Comparison of ENCODE assay signal across 14 mouse cellular contexts in genomic region chr3:145986317-145987001, GRCm38 (mm10). TPM values are rescaled to one million over a fixed set of nuclear protein-coding genes. Genes with fewer than 3 reads are reported as not detected.
DNase-seq lines count a peak whose midpoint lies in the region; ATAC-seq and TF ChIP-seq lines count a peak whose summit lies in the region.
"Had no signal": no experiment of that assay in that cellular context is flagged by ENCODE, and none has a peak within 500 bp of the region (broad histone marks: within the 10 kb centered on the region; RNA-seq: fewer than 3 reads in every experiment).

No protein-coding gene starts in this region.

- TF ChIP-seq EP300 in heart, postnatal 0 days (IDR thresholded peaks at IDR 0.05; ENCODE audit: low read depth) = no peak

- H3K36me3 ChIP-seq in heart, postnatal 0 days (replicated peaks; ENCODE audit: control insufficient read depth, insufficient read depth, low read length) = no peaks in the 10 kb centered on the region
- H3K36me3 ChIP-seq in midbrain, embryonic 14.5 days (ENCODE audit: control insufficient read depth, insufficient read depth, low read length) = no peaks in the 10 kb centered on the region
- no peaks in the 10 kb centered on the region for H3K36me3 ChIP-seq in midbrain, embryonic 11.5 days (ENCODE audit: control insufficient read depth, insufficient read depth, low read length)
- H3K36me3 ChIP-seq in forebrain, embryonic 14.5 days (ENCODE audit: control insufficient read depth, insufficient read depth, low read length) = no peaks in the 10 kb centered on the region
- no peaks in the 10 kb centered on the region for H3K36me3 ChIP-seq in midbrain, postnatal 0 days (ENCODE audit: insufficient read depth, low read length)

- H3K27me3 ChIP-seq in heart, postnatal 0 days (ENCODE audit: control insufficient read depth, insufficient read depth, low read length) = 0 out of 2 replicates have a peak, but pooled peaks cover 6% of the 10 kb centered on the region
- H3K27me3 ChIP-seq in midbrain, embryonic 14.5 days (ENCODE audit: control insufficient read depth, insufficient read depth, low read length) = peaks cover 17% of the 10 kb centered on the region
- H3K27me3 ChIP-seq in midbrain, embryonic 11.5 days (ENCODE audit: control insufficient read depth, insufficient read depth, low read length) = peaks cover 31% of the 10 kb centered on the region
- peaks cover 10% of the 10 kb centered on the region; the same call in 1 of the 2 replicates for H3K27me3 ChIP-seq in forebrain, embryonic 14.5 days (replicated peaks; ENCODE audit: control insufficient read depth, insufficient read depth, low read length)
- peaks cover 14% of the 10 kb centered on the region for H3K27me3 ChIP-seq in midbrain, postnatal 0 days (ENCODE audit: insufficient read depth, low read length)

- no peak for TF ChIP-seq CTCF in heart, postnatal 0 days (IDR thresholded peaks at IDR 0.05; ENCODE audit: low read depth)
- no peak for TF ChIP-seq CTCF in midbrain, postnatal 0 days (IDR thresholded peaks at IDR 0.05)

- H3K4me2 ChIP-seq in heart, postnatal 0 days (ENCODE audit: low read depth, low read length) = peak overlapping the region; percentile 98
- peak overlapping the region; percentile 82; the same call in 1 of the 2 replicates for H3K4me2 ChIP-seq in midbrain, embryonic 14.5 days (ENCODE audit: low read length)
- no peak overlapping the region for H3K4me2 ChIP-seq in midbrain, embryonic 11.5 days
- H3K4me2 ChIP-seq in forebrain, embryonic 14.5 days (ENCODE audit: low read length) = no peak overlapping the region
- H3K4me2 ChIP-seq in midbrain, postnatal 0 days (ENCODE audit: low read depth, low read length, poor library complexity, severe bottlenecking) = no peak overlapping the region

- peak overlapping the region; percentile 100 for H3K27ac ChIP-seq in heart, postnatal 0 days (ENCODE audit: low read depth)
- H3K27ac ChIP-seq in midbrain, embryonic 14.5 days (replicated peaks; ENCODE audit: low read depth, low read length) = no peak overlapping the region
- H3K27ac ChIP-seq in midbrain, embryonic 11.5 days (ENCODE audit: low read depth, low read length) = no peak overlapping the region
- H3K27ac ChIP-seq in forebrain, embryonic 14.5 days (ENCODE audit: low read depth, low read length) = no peak overlapping the region
- H3K27ac ChIP-seq in midbrain, postnatal 0 days (ENCODE audit: low read depth, low read length) = no peak overlapping the region

- H3K9me3 ChIP-seq in heart, postnatal 0 days (replicated peaks; ENCODE audit: control insufficient read depth, low read length) = no peaks in the 10 kb centered on the region
- no peaks in the 10 kb centered on the region for H3K9me3 ChIP-seq in midbrain, embryonic 14.5 days (ENCODE audit: control insufficient read depth, low read length)
- no peaks in the 10 kb centered on the region for H3K9me3 ChIP-seq in midbrain, embryonic 11.5 days (ENCODE audit: control insufficient read depth, low read length)
- H3K9me3 ChIP-seq in forebrain, embryonic 14.5 days (replicated peaks; ENCODE audit: control insufficient read depth, low read length) = no peaks in the 10 kb centered on the region
- H3K9me3 ChIP-seq in midbrain, postnatal 0 days (ENCODE audit: low read length) = no peaks in the 10 kb centered on the region

- H3K4me1 ChIP-seq in heart, postnatal 0 days (ENCODE audit: control insufficient read depth, insufficient read depth) = peaks cover 7% of the 10 kb centered on the region; the same call in 1 of the 2 replicates
- H3K4me1 ChIP-seq in midbrain, embryonic 14.5 days (ENCODE audit: control insufficient read depth, insufficient read depth, low read length) = peaks cover 4% of the 10 kb centered on the region; the same call in 1 of the 2 replicates
- H3K4me1 ChIP-seq in midbrain, embryonic 11.5 days (ENCODE audit: control insufficient read depth, insufficient read depth, low read length) = peaks cover 11% of the 10 kb centered on the region
- H3K4me1 ChIP-seq in forebrain, embryonic 14.5 days (ENCODE audit: control insufficient read depth, insufficient read depth, low read length) = peaks cover 4% of the 10 kb centered on the region
- H3K4me1 ChIP-seq in midbrain, postnatal 0 days (ENCODE audit: insufficient read depth, low read length) = no peaks in the 10 kb centered on the region

- no peak for DNase-seq in heart, postnatal 0 days (ENCODE audit: low spot score)
- DNase-seq in heart, adult 18-20 months = no peak
- DNase-seq in midbrain, embryonic 14.5 days = no peak
- DNase-seq in midbrain, embryonic 11.5 days (ENCODE audit: low spot score, missing footprints) = no peak
- DNase-seq in forebrain, embryonic 14.5 days (ENCODE audit: low spot score) = peak; percentile 20
- no peak for DNase-seq in midbrain, postnatal 0 days (ENCODE audit: low spot score)
- no peak for DNase-seq in ovary, adult 18-20 months (ENCODE audit: low spot score)
- DNase-seq in layer of hippocampus, adult 18-20 months (ENCODE audit: low spot score in 2 of 2) = no peak
- DNase-seq: adrenal gland, adult 8-10 months; cerebellum, adult 18-20 months; gastrocnemius, postnatal 14 days; kidney, postnatal 4 days; left cerebral cortex, postnatal 4 days; retina, postnatal 1 day had no signal

- H3K4me3 ChIP-seq in heart, postnatal 0 days (ENCODE audit: low read depth, low read length) = peak overlapping the region; percentile 92; the same call in 1 of the 2 replicates
- H3K4me3 ChIP-seq in midbrain, embryonic 14.5 days (replicated peaks; ENCODE audit: low read depth, low read length) = no peak overlapping the region
- H3K4me3 ChIP-seq in midbrain, embryonic 11.5 days (ENCODE audit: low read depth, low read length) = no peak overlapping the region
- H3K4me3 ChIP-seq in forebrain, embryonic 14.5 days (ENCODE audit: low read depth, low read length) = no peak overlapping the region
- H3K4me3 ChIP-seq in midbrain, postnatal 0 days (ENCODE audit: low read depth, low read length) = peak overlapping the region; percentile 66; the same call in 1 of the 2 replicates

- ATAC-seq in heart, postnatal 0 days (ENCODE audit: insufficient read depth, low read depth) = no peak
- no peak for ATAC-seq in midbrain, embryonic 14.5 days (ENCODE audit: low FRiP score, low TSS enrichment)
- no peak for ATAC-seq in midbrain, embryonic 11.5 days (ENCODE audit: low FRiP score)
- ATAC-seq in forebrain, embryonic 14.5 days = no peak
- ATAC-seq in midbrain, postnatal 0 days (ENCODE audit: low FRiP score) = no peak

- H3K9ac ChIP-seq in heart, postnatal 0 days (replicated peaks; ENCODE audit: low read depth, low read length) = peak overlapping the region; percentile 97; the same call in 1 of the 2 replicates
- no peak overlapping the region for H3K9ac ChIP-seq in midbrain, embryonic 14.5 days (replicated peaks; ENCODE audit: low read length)
- H3K9ac ChIP-seq in midbrain, embryonic 11.5 days (ENCODE audit: low read length) = no peak overlapping the region
- H3K9ac ChIP-seq in forebrain, embryonic 14.5 days (ENCODE audit: low read length) = no peak overlapping the region
- no peak overlapping the region for H3K9ac ChIP-seq in midbrain, postnatal 0 days (replicated peaks; ENCODE audit: low read length, poor library complexity, severe bottlenecking)

- 50% methylated on average over 6 of the region's 6 CpGs for WGBS in heart, postnatal 0 days
- WGBS in midbrain, embryonic 14.5 days = 58% methylated on average over 6 of the region's 6 CpGs
- WGBS in midbrain, embryonic 11.5 days = 59% methylated on average over 6 of the region's 6 CpGs
- 47% methylated on average over 6 of the region's 6 CpGs for WGBS in forebrain, embryonic 14.5 days
- WGBS in midbrain, postnatal 0 days = 59% methylated on average over 6 of the region's 6 CpGs

RNA-seq across cellular contexts. Expression of gene Syde2, which starts 1.2 kb away (rescaled TPM):
- 42.0 and 47.1 TPM in 2 replicates for total RNA-seq in heart, postnatal 0 days (2014; rRNA removed; ENCODE audit: low replicate concordance)
- polyA plus RNA-seq in heart, postnatal 0 days (2015; fragmentation: Nextera tagmentation; extraction: Ambion mirVana) = 10.1 and 10.5 TPM in 2 replicates
- total RNA-seq in heart, adult 18-20 months (2021) = 10 to 100 TPM; 16.2 to 16.7 TPM
- polyA plus RNA-seq in midbrain, embryonic 14.5 days (2014; fragmentation: Nextera tagmentation; extraction: Ambion mirVana) = 0.50 and 0.62 TPM in 2 replicates
- 0.93 and 1.1 TPM in 2 replicates for polyA plus RNA-seq in midbrain, embryonic 11.5 days (2014; fragmentation: Nextera tagmentation; extraction: Ambion mirVana)
- 0.52 and 0.67 TPM in 2 replicates for polyA plus RNA-seq in forebrain, embryonic 14.5 days (2014; fragmentation: Nextera tagmentation; extraction: Ambion mirVana)
- 4.2 and 4.7 TPM in 2 replicates for total RNA-seq in midbrain, postnatal 0 days (2014; rRNA removed)
- polyA plus RNA-seq in midbrain, postnatal 0 days (2015; fragmentation: Nextera tagmentation; extraction: Ambion mirVana) = 0.28 and 0.32 TPM in 2 replicates
- total RNA-seq in layer of hippocampus, adult 18-20 months (2021) = 1 to 10 TPM; 3.6 to 4.2 TPM

RNA-seq across cellular contexts. Expression of gene 2410004B18Rik, which starts 48.6 kb away (rescaled TPM):
- total RNA-seq in heart, postnatal 0 days (2014; rRNA removed; ENCODE audit: low replicate concordance) = 9.1 and 12.3 TPM in 2 replicates
- 35.9 and 37.6 TPM in 2 replicates for polyA plus RNA-seq in heart, postnatal 0 days (2015; fragmentation: Nextera tagmentation; extraction: Ambion mirVana)
- total RNA-seq in heart, adult 18-20 months (2021) = 10 to 100 TPM; 18.0 to 20.6 TPM
- 76.6 and 85.3 TPM in 2 replicates for polyA plus RNA-seq in midbrain, embryonic 14.5 days (2014; fragmentation: Nextera tagmentation; extraction: Ambion mirVana)
- 63.3 and 69.3 TPM in 2 replicates for polyA plus RNA-seq in midbrain, embryonic 11.5 days (2014; fragmentation: Nextera tagmentation; extraction: Ambion mirVana)
- polyA plus RNA-seq in forebrain, embryonic 14.5 days (2014; fragmentation: Nextera tagmentation; extraction: Ambion mirVana) = 76.4 and 83.3 TPM in 2 replicates
- 48.9 and 55.1 TPM in 2 replicates for total RNA-seq in midbrain, postnatal 0 days (2014; rRNA removed)
- polyA plus RNA-seq in midbrain, postnatal 0 days (2015; fragmentation: Nextera tagmentation; extraction: Ambion mirVana) = 83.8 and 87.3 TPM in 2 replicates
- 10 to 100 TPM; 37.1 to 38.2 TPM for total RNA-seq in layer of hippocampus, adult 18-20 months (2021)

Comparison
In these comparisons a context has a peak if more than half of its experiments do, and no peak if none do; other contexts are left out.
1. H3K4me2 ChIP-seq: peak in heart, postnatal 0 days (single experiment) and midbrain, embryonic 14.5 days (single experiment); none in midbrain, embryonic 11.5 days (single experiment), forebrain, embryonic 14.5 days (single experiment) and midbrain, postnatal 0 days (single experiment).
2. H3K4me3 ChIP-seq: peak in heart, postnatal 0 days (single experiment) and midbrain, postnatal 0 days (single experiment); none in midbrain, embryonic 14.5 days (single experiment), midbrain, embryonic 11.5 days (single experiment) and forebrain, embryonic 14.5 days (single experiment).